Mouse (Mus musculus): ENCODE data around the gene Ppp1r27. TPM values are rescaled to one million over a fixed set of nuclear protein-coding genes. Genes with fewer than 3 reads are reported as not detected.

The Ppp1r27 gene
- polyA plus RNA-seq, 1 experiment from 2014 or later: 0.24 TPM

Other genes with a start within 250 kb of the Ppp1r27 start
- 2,797 and 3,021 TPM in 2 replicates for gene Actg1, start 202.6 kb downstream of the Ppp1r27 start, polyA plus RNA-seq (2014; fragmentation: Nextera tagmentation; extraction: Ambion mirVana)
- gene Fscn2, start 189.6 kb downstream of the Ppp1r27 start, polyA plus RNA-seq (2014; fragmentation: Nextera tagmentation; extraction: Ambion mirVana): 0.12 and 0.65 TPM in 2 replicates
- 32.6 and 37.0 TPM in 2 replicates for gene Faap100, start 172.4 kb downstream of the Ppp1r27 start, polyA plus RNA-seq (2014; fragmentation: Nextera tagmentation; extraction: Ambion mirVana)
- 34.5 and 37.4 TPM in 2 replicates for gene Nploc4, start 113.4 kb downstream of the Ppp1r27 start, polyA plus RNA-seq (2014; fragmentation: Nextera tagmentation; extraction: Ambion mirVana)
- gene Tspan10, start 108.5 kb downstream of the Ppp1r27 start, polyA plus RNA-seq (2014; fragmentation: Nextera tagmentation; extraction: Ambion mirVana): not detected in 2 replicates
- gene Pde6g, start 97.6 kb downstream of the Ppp1r27 start, polyA plus RNA-seq (2014; fragmentation: Nextera tagmentation; extraction: Ambion mirVana): not detected in 2 replicates
- 16.5 and 17.5 TPM in 2 replicates for gene Oxld1, start 93.1 kb downstream of the Ppp1r27 start, polyA plus RNA-seq (2014; fragmentation: Nextera tagmentation; extraction: Ambion mirVana)
- gene Ccdc137, start 93.0 kb downstream of the Ppp1r27 start, polyA plus RNA-seq (2014; fragmentation: Nextera tagmentation; extraction: Ambion mirVana): 30.5 and 31.2 TPM in 2 replicates
- gene Arl16, start 83.5 kb downstream of the Ppp1r27 start, polyA plus RNA-seq (2014; fragmentation: Nextera tagmentation; extraction: Ambion mirVana): 46.0 and 46.8 TPM in 2 replicates
- 218 and 226 TPM in 2 replicates for gene Mrpl12, start 66.5 kb downstream of the Ppp1r27 start, polyA plus RNA-seq (2014; fragmentation: Nextera tagmentation; extraction: Ambion mirVana)
- 74.6 and 83.1 TPM in 2 replicates for gene Slc25a10, start 59.3 kb downstream of the Ppp1r27 start, polyA plus RNA-seq (2014; fragmentation: Nextera tagmentation; extraction: Ambion mirVana)
- 0.42 and 0.50 TPM in 2 replicates for gene Gcgr, start 20.4 kb downstream of the Ppp1r27 start, polyA plus RNA-seq (2014; fragmentation: Nextera tagmentation; extraction: Ambion mirVana)
- gene Mcrip1, start 1.4 kb downstream of the Ppp1r27 start, polyA plus RNA-seq (2014; fragmentation: Nextera tagmentation; extraction: Ambion mirVana): 191 and 209 TPM in 2 replicates
- 746 and 800 TPM in 2 replicates for gene P4hb, start 22.1 kb upstream of the Ppp1r27 start, polyA plus RNA-seq (2014; fragmentation: Nextera tagmentation; extraction: Ambion mirVana)
- 627 and 633 TPM in 2 replicates for gene Arhgdia, start 30.5 kb upstream of the Ppp1r27 start, polyA plus RNA-seq (2014; fragmentation: Nextera tagmentation; extraction: Ambion mirVana)
- 387 and 448 TPM in 2 replicates for gene Alyref, start 47.2 kb upstream of the Ppp1r27 start, polyA plus RNA-seq (2014; fragmentation: Nextera tagmentation; extraction: Ambion mirVana)
- gene Anapc11, start 47.3 kb upstream of the Ppp1r27 start, polyA plus RNA-seq (2014; fragmentation: Nextera tagmentation; extraction: Ambion mirVana): 244 TPM in 2 replicates
- 3.5 and 4.4 TPM in 2 replicates for gene Npb, start 57.3 kb upstream of the Ppp1r27 start, polyA plus RNA-seq (2014; fragmentation: Nextera tagmentation; extraction: Ambion mirVana)
- 157 and 179 TPM in 2 replicates for gene Pcyt2, start 66.8 kb upstream of the Ppp1r27 start, polyA plus RNA-seq (2014; fragmentation: Nextera tagmentation; extraction: Ambion mirVana)
- gene Sirt7, start 74.1 kb upstream of the Ppp1r27 start, polyA plus RNA-seq (2014; fragmentation: Nextera tagmentation; extraction: Ambion mirVana): 31.8 and 35.6 TPM in 2 replicates
- 20.1 and 25.0 TPM in 2 replicates for gene Mafg, start 82.5 kb upstream of the Ppp1r27 start, polyA plus RNA-seq (2014; fragmentation: Nextera tagmentation; extraction: Ambion mirVana)
- 22.4 and 23.2 TPM in 2 replicates for gene Pycr1, start 92.6 kb upstream of the Ppp1r27 start, polyA plus RNA-seq (2014; fragmentation: Nextera tagmentation; extraction: Ambion mirVana)
- gene Myadml2, start 97.0 kb upstream of the Ppp1r27 start, polyA plus RNA-seq (2014; fragmentation: Nextera tagmentation; extraction: Ambion mirVana): 0.32 TPM in 1 of 2 replicates, not detected in the other
- 1.1 and 1.3 TPM in 2 replicates for gene Notum, start 110.0 kb upstream of the Ppp1r27 start, polyA plus RNA-seq (2014; fragmentation: Nextera tagmentation; extraction: Ambion mirVana)
- gene Aspscr1, start 121.8 kb upstream of the Ppp1r27 start, polyA plus RNA-seq (2014; fragmentation: Nextera tagmentation; extraction: Ambion mirVana): 93.2 and 104 TPM in 2 replicates
- gene Cenpx, start 162.6 kb upstream of the Ppp1r27 start, polyA plus RNA-seq (2014; fragmentation: Nextera tagmentation; extraction: Ambion mirVana): 178 TPM in 2 replicates
- gene Lrrc45, start 162.8 kb upstream of the Ppp1r27 start, polyA plus RNA-seq (2014; fragmentation: Nextera tagmentation; extraction: Ambion mirVana): 42.8 and 44.9 TPM in 2 replicates
- 9.4 and 10.2 TPM in 2 replicates for gene Rac3, start 170.3 kb upstream of the Ppp1r27 start, polyA plus RNA-seq (2014; fragmentation: Nextera tagmentation; extraction: Ambion mirVana)
- 25.3 and 25.8 TPM in 2 replicates for gene Dcxr, start 176.1 kb upstream of the Ppp1r27 start, polyA plus RNA-seq (2014; fragmentation: Nextera tagmentation; extraction: Ambion mirVana)
- 0.70 TPM in 1 of 2 replicates, not detected in the other for gene Cbr2, start 181.0 kb upstream of the Ppp1r27 start, polyA plus RNA-seq (2014; fragmentation: Nextera tagmentation; extraction: Ambion mirVana)
- 7.8 and 9.4 TPM in 2 replicates for gene Hmga1b, start 211.7 kb upstream of the Ppp1r27 start, polyA plus RNA-seq (2014; fragmentation: Nextera tagmentation; extraction: Ambion mirVana)
- 23.8 and 28.3 TPM in 2 replicates for gene Rfng, start 233.1 kb upstream of the Ppp1r27 start, polyA plus RNA-seq (2014; fragmentation: Nextera tagmentation; extraction: Ambion mirVana)
- gene Gps1, start 233.1 kb upstream of the Ppp1r27 start, polyA plus RNA-seq (2014; fragmentation: Nextera tagmentation; extraction: Ambion mirVana): 221 and 245 TPM in 2 replicates
- 83.0 and 89.8 TPM in 2 replicates for gene Dus1l, start 245.3 kb upstream of the Ppp1r27 start, polyA plus RNA-seq (2014; fragmentation: Nextera tagmentation; extraction: Ambion mirVana)